Mouse (Mus musculus): ENCODE results near the gene Rps25. TPM values are rescaled to one million over a fixed set of nuclear protein-coding genes. Genes with fewer than 3 reads are reported as not detected.
"Not testable (repeated sequence)": the region's sequence is repeated elsewhere in the genome, so short reads cannot be mapped to it uniquely, and the experiment has no call there.

Gene Rps25
- total RNA-seq, 2 experiments from 2014 or later, result 1,003 to 1,015 TPM

DNA sequence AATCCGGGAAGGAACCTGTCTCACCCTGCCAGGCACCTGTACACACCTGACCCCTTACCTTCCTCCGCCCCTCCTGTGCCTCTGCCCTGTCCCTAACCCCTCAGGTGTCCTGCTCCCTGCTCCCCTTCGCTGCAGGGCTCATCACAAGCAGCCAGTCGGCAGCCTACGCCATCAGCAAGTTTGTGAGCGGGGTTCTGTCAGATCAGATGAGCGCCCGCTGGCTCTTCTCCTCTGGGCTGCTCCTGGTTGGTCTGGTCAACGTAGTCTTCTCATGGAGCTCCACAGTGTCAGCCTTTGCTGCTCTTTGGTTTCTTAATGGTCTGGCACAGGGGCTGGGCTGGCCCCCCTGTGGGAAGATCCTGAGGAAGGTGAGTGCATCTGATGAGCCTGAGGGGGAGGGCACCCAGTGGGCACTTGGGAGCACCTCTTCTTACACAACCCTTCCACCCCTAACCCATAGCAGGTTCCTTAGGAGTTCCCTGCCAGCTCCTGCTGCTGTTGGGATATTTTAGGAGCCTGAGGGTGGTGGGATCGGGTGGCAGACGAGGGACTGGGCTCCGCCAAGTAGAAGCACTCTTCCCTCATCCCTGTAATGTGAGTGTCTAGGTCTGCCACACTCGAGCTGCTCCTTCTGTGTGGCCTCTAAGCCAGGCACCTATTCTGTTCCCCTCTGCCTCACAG is 7.7 kb upstream of the Rps25 start:
- intact Hi-C loops (cut with DNase I), result loop anchor here (10.0 kb wide), 1 partner anchor 414 kb away; no protein-coding TSS in a partner anchor
- no peak for DNase-seq

DNA sequence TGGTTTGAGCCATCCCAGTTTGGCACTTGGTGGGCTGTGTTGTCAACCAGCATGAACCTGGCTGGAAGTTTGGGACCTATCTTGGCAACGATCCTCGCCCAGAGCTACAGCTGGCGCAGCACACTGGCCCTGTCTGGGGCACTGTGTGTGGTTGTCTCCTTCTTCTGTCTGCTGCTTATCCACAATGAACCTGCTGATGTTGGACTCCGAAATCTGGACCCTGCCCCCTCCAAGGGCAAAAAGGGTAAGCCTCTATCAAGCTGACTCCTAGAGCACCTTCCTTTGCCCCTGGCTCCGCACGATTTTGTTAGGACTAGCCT is 7.2 kb upstream of the Rps25 start:
- DNase-seq, result peak; percentile 62 to 70
- intact Hi-C loops (cut with DNase I), result loop anchor here (10.0 kb wide), 1 partner anchor 415 kb away; no protein-coding TSS in a partner anchor

DNA sequence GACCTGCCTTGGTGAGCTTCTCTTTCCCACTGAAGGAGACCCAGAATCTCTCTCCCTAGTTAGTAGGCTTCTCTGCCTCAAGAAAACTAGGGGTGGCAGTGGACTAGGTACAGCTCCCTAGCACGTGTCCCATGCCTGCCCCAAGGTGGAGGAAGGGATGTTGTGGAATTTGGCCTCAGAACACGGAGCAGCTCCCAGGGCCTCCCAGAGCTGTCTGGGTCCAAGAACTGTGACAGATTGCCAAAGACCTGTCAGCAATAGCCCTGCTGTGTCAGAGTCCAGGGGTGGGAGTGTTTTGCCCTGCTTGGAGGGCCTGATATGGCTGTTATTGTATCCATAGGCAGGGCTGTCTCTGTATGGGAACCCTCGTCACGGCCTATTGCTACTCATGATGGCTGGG is 5.9 kb upstream of the Rps25 start:
- intact Hi-C loops (cut with DNase I), result no loop called here
- peak; percentile 80 to 82 for DNase-seq

DNA sequence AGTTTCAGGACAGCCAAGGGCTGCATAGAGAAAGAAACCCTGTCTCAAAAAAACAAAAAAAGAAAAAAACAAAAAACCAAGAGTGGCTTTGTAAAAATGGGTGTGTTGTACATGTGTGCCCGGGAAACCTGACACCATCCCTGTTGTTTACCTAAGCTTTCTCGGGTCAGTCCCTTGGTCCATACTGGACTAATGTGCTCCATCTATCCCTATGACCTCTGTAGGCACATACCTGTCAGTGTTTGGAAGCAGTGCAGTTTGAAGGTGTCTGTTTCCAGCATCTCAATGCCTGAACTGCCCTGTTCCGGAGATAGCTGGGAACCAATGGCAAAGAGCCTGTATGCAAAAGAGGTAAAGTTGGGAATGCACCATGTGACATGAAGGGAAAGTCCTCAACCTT is 1.9 kb upstream of the Rps25 start:
- DNase-seq, result no peak
- intact Hi-C loops (cut with DNase I), result no loop called here

DNA sequence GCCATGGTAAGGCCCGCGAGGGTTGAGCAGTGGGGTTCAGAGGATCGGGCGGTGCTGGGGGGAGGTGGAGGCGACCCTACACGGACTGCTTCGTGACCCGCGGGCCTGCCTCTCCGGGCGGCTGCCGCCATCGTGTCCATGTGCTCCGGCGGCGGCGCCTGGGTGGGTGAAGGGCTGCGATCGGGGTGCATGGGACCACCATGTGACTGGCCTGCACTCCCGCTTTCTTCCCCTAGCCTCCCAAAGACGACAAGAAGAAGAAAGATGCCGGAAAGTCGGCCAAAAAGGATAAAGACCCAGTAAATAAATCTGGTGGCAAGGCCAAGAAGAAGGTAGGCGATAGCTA is 786 bp downstream of the Rps25 start:
- no peak for DNase-seq
- intact Hi-C loops (cut with DNase I), result no loop called here

DNA sequence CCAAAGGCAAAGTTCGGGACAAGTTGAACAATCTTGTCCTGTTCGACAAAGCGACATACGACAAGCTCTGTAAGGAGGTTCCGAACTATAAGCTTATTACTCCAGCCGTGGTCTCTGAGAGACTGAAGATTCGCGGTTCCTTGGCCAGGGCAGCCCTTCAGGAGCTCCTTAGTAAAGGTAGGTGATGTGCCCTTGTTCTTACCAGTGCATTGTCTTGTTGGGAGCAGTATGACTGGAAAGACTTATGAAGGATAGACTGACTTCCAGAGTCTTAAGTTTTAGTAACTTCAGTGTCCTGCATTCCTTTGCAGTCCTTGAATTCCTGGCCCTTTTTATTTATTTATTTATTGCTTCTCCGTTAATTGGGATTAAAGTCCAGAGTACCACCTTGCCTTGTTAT is 1.8 kb downstream of the Rps25 start:
- intact Hi-C loops (cut with DNase I); DNase-seq: not testable (repeated sequence)

DNA sequence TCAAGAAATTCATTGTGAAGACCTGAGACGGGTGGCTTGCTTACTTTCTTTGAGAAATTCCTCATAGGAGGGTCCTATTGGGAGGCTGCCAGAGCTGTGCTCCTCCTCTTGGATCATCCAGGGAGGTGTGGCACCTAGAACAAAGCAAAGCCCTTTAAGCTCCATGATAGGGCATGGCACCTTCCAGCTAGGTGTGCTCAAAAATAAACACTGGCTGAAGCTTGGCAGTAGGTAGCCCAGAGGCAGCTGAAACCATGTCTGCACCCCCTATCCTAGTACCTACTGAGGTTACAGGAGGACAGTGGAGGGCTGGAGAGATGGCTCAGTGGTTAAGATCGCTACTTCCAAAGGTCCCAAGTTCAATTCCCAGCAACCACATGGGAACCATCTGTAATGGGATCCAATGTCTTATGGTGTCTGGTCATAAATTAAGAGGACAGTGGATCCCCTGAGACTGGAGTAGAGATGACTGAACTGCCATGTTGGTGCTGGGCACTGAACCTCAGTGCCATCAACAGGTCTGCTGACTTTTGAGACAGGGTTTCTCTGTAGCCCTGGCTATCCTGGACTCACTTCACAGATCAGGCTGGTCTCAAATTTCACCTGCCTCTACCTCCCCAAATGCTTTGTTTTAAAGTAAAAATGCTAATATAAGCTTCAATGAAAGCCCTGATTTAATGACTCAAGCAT is 3.9 kb downstream of the Rps25 start:
- intact Hi-C loops (cut with DNase I), result no loop called here
- no peak for DNase-seq

DNA sequence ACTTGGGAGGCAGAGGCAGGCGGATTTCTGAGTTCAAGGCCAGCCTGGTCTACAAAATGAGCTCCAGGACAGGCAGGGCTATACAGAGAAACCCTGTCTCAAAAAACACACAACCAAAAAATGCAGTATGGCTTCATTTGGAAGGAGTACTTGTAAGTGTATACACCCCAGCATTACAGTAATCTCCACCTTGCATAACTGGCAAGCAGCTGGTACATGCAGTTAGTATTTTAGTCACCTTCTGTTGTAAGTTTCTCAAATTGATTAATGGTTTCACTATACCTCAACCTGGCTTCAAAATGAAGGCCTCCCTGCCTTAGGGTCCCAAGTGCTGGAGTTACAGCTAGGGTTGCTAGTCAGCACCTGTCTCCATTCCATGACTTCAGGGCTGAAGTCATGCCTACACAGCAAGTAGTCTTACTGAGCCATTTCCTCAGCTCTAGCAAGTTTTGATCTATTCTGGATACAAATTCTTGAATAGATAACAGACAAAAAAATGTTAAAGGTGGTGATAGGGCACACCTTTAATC is 4.7 kb downstream of the Rps25 start:
- DNase-seq, result no peak
- intact Hi-C loops (cut with DNase I), result no loop called here

DNA sequence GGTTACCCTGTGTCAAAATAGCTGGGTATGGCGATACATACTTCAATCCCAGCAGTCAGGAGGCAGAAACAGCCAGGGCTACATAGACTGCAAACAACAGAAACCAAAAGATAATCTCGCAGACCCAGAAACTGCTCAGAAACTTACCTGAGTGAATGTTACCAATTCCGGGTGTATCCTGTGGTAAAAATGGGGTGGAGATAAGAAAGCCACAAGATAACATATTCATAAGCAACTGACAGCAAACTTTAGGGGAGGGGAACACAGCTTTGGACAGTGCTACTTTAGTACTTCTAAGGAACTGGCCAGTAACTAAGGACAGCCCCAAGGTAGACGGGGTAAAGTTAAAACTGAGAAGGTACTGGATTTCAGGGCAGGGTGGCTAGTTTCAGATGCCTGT is 5.4 kb downstream of the Rps25 start:
- intact Hi-C loops (cut with DNase I), result no loop called here
- no peak for DNase-seq

DNA sequence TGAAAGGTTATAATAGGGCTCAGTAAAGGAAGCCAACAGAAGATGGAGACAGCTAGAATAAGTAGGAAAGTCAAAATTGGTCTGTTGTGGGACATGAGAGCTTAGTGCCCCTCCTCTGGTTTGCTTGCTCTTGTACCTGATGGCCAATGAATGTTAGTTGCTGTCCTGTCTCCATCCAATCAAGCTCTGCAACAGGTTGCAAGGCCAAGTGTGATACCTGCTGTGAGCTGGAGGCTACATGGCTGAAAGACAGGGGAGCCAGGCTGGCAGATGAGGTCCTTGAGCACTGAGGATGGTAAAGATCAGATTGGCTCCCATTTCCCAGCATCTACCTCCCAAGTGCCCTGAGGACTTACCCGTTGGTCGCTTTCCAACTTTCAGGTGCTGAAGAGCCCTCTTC is 5.8 kb downstream of the Rps25 start:
- intact Hi-C loops (cut with DNase I), result no loop called here
- no peak for DNase-seq

DNA sequence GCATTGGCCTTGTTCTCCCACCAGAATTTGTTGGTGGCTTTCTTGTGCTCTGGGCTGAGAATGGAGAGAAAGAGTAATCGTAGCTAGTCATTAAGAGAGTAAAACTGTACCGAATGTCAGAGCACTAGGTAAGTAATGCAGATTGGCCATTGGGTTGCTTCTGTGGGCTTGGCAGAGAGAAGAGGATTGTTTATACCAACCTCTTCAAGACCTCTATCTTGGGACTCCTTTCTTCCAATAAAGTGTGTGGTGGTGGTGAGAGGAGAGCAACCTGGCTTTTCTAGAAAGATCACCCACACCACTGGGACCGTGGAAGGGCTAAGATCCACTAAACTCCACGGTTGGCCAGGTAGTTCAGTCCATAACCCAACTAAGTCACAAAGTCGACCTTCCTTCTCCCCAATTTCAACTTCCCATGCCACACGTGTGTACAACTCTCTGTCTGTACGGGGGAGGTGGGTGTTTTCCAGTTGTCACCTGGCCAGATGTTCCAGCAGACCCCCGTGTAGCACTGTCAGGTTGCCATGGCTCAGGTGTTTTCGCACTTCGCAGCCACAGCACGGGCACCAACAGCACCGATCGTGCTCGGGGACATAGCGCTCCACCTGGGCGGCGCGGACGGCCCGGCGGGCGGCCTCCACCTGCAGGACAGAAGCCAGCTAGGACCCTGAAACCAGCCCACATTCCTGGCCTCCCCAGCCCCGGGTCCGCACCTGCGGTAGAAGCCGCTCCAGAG is 10.4 kb downstream of the Rps25 start:
- no peak for DNase-seq
- intact Hi-C loops (cut with DNase I), result no loop called here

DNA sequence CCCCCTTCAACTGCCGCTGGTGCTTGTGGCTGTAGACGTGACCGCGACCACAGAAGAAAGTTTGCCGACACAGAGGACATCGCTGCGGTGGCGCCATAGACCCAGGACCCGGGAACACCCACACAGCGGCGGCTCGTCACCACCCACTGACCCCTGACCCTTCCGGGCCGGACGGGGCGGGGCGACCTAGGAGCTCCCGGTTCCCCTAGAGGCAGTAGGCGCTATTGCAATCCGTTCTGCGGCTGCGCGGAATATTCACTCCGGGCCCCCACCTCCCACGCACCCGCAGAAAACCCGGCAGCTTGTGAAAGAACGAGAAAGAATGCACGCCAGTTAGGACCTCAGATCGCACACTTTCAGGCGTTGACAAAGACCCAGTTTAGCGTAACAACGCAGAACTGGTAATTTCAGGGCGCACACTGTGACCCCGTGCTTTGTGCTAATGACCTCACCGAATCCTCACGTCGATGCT is 11.0 kb downstream of the Rps25 start:
- intact Hi-C loops (cut with DNase I), result no loop called here
- DNase-seq, result peak; percentile 97 to 98

DNA sequence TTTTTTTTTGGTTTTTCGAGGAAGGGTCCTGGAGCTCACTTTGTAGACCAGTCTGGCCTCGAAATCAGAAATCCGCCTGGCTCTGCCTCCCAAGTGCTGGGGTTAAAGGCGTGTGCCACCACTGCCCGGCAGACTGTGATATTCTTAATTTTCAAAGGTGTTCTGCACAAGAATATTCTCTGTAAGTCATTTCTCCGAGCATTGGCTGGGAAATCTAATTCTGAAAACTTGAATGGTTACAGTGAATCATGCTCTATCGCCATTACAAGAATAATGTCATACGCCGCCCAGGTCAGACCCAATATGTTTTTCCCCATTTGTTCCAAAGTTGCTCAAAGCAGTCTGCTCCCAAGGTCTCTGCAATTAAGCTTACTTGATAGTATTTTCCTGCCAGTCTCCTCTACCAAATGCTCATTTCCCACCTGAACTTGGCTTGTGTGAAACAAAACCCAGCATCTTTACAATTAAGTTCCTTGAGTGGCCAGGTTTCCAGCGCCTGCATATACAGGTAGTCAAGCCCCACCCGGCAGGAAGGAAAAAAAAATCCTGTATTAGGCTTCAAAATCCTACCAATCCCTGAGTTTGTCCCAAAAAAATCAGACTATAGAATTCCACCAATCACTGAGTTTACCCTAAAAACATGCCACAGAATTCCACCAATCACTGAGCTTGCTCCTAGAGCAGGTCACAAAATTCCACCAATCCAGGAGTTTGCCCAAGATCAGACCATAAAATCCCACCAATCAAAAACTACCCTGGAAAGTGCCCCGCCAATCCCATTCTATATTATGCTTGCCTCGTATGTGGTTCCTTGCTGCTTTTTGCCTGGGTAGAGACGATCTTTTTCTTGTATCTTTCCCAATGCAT is 11.8 kb downstream of the Rps25 start, which contains the start of gene Ccdc84:
Gene Ccdc84, minus strand, starts transcription at position 51 of the 867 bp plus-strand sequence.
- intact Hi-C loops (cut with DNase I), result no loop called here

DNA sequence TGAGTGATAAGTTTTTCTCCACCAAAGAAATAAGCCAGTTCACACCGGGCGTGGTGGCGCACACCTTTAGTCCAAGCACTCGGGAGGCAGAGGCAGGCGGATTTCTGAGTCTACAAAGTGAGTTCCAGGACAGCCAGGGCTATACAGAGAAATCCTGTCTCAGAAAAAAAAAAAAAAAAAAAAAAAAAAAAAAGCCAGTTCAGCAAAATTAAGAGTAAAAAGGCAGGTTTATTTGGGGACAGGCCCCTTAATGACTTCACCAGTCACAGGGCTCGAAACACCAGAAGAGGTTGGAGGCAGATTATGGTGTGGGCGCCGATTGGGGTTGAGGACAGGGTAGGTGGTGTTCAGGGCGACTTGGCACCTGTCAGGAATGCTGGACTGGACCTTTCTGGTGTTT is 12.8 kb downstream of the Rps25 start:
- DNase-seq; intact Hi-C loops (cut with DNase I): not testable (repeated sequence)

More for the DNA sequence above, 11.8 kb downstream of the Rps25 start, which contains the start of gene Ccdc84:
- no peak for DNase-seq

DNA sequence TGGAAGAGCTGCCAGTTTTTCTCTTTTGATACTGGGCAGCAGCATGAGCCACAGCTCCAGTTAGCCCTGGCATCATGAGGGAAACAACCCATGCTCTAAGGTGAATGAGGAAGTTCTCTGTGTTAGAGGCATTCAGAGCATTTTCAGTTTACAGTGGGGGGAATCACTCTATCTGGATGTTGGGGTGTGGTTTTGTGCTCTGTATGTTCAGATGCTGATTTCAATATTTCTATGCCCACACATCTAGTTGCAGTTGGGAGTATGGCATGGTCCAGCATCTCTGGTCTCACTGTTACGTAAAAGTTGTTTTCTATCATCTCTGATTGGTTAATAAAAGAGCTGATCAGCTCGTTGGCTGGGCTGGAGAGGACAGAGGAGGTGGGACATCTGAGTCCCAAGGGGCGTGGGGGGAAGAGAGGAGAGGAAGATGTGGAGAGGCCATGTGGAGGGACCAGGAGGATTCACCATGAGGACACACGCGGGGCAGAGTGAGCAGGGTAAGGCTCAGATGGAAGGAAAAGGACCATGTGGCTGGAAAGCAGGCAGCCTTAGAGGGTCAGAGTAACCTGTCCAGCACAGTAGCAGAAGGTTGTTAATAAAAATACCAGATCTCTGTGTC is 13.4 kb downstream of the Rps25 start:
- intact Hi-C loops (cut with DNase I), result no loop called here
- DNase-seq, result no peak

DNA sequence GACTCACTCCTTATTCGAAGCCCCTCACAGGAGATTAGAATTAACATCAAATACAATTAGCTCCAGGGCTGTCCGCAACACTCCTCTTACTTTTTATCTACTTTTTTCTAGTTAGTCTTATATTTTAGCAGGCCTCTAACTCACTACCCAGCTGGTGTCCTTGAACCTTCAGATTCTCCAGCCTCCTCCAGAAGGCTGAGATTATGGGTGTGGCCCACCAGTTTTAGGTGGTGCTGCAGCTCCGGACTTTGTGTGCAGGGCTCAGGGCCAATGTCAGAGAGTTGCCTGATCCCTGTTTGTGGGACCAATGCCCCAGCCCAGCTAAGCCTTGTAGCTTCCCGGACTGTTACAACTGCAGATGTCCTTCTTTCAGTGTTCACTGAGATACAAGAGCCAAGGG is 16.6 kb downstream of the Rps25 start:
- DNase-seq, result no peak
- intact Hi-C loops (cut with DNase I), result no loop called here

DNA sequence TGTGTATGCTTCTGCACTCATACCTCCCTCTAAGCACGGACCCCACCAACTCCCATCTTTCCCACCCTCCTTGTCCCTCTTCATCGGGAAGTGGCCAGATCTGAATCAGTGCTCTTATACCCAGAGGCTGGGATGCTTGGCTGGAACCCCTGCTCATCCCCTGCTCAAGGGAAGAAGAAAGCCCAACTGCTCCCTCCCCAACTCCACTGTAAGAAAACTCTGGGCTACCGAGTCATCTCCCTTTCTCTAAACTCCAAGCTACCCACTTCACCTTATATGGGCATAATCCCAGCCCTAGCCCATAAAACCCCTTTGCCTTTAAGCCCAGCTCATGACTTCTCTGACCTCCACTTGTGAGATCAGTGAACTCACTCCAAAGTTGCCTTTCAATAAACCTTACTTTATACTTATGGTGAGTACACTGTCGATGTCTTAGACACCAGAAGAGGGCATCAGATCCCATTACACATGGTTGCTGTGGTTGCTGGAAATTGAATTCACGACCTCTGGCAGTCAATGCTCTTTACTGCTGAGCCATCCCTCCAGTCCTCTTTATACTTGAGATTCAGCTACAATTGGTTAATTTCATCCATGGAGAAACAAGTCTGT is 25.7 kb downstream of the Rps25 start:
- DNase-seq, result no peak
- intact Hi-C loops (cut with DNase I), result no loop called here

DNA sequence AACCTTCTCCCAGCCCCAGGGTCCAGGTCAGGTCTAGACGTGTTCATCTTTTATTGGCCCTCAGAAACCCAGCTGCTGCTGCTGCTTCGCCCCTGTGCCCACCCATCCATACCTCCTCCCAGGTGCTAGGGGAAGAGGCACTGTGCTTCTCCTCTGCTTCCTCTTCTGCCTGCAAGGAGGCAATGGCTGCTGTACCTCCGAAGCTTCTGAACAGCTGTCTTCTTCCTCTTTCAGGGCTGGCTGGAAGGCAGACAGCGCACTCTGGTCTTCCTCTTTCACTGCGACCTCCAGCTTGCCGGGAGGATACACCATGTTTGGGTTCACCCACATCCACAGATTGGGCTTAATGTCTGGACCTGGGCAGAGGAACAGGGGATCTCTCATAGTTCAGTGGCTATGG is 28.8 kb downstream of the Rps25 start:
- intact Hi-C loops (cut with DNase I), result no loop called here
- DNase-seq, result no peak

DNA sequence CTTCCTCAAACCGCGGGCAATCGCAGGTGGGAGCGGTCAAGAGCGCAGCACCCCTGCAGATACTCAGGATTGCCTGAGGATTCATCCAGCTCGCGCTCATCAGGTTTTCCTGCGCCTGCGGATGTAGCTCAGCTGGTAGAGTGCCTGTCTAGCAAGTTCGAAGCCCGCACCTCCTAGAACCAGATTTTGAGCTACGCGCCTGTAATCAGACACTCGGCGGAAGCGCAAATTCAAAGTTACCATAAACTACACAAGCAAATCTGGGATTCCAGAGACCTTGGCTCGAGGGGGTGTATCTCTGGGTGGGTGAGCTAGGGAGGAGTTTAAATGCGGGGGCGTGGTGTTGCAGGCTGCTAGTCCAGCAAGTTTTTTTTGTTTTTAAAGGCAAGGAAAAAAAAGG is 34.0 kb downstream of the Rps25 start, which contains the start of gene Foxr1:
Gene Foxr1, minus strand, starts transcription at position 176 of the 400 bp plus-strand sequence.
- DNase-seq, result no peak
- intact Hi-C loops (cut with DNase I), result no loop called here
